Mouse (Mus musculus) hindbrain, embryonic 16.5 days (tissue): ENCODE results near the gene Ctnnd2. TPM values are rescaled to one million over a fixed set of nuclear protein-coding genes. Genes with fewer than 3 reads are reported as not detected.
A peak's percentile ranks its signal among the peaks of the same experiment; 100 is the strongest.

Experiments
- ATAC-seq: fragments of 200-750 bp; cut with Nextera tagmentation; 2 replicates; pipeline ENCODE4 v1.8.0; 2017; ENCODE audit warnings: moderate TSS enrichment, moderate library complexity
- H3K27ac ChIP-seq: fragments of 300-500 bp; sonication (generic); 2 replicates; pipeline ENCODE4 v1.5.1; 2014; ENCODE audit warnings: low read depth, mild to moderate bottlenecking, control low read depth, low read length, moderate library complexity
- H3K27me3 ChIP-seq: fragments of 300-500 bp; sonication (generic); replicated peaks from 2 replicates; pipeline ENCODE4 v1.6.1; 2014; ENCODE audit warnings: low read length; ENCODE audit not compliant: control insufficient read depth, insufficient read depth
- H3K36me3 ChIP-seq: fragments of 300-500 bp; sonication (generic); 2 replicates; pipeline ENCODE4 v1.6.1; 2014; ENCODE audit warnings: mild to moderate bottlenecking, low read length, moderate library complexity, mixed read lengths; ENCODE audit not compliant: control insufficient read depth, insufficient read depth
- H3K4me1 ChIP-seq: fragments of 300-500 bp; sonication (generic); 2 replicates; pipeline ENCODE4 v1.6.1; 2014; ENCODE audit warnings: low read depth, low read length; ENCODE audit not compliant: control insufficient read depth, insufficient read depth
- H3K4me2 ChIP-seq: fragments of 300-500 bp; sonication (generic); 2 replicates; pipeline ENCODE4 v1.6.1; 2014; ENCODE audit warnings: mild to moderate bottlenecking, low read length, control low read depth, moderate library complexity
- H3K4me3 ChIP-seq: fragments of 300-500 bp; sonication (generic); 2 replicates; pipeline ENCODE4 v1.5.1; 2014; ENCODE audit warnings: mild to moderate bottlenecking, low read length, control low read depth, moderate library complexity
- H3K9ac ChIP-seq: fragments of 300-500 bp; sonication (generic); 2 replicates; pipeline ENCODE4 v1.6.1; 2014; ENCODE audit warnings: low read depth, mild to moderate bottlenecking, control low read depth, low read length, moderate library complexity
- H3K9me3 ChIP-seq: fragments of 300-500 bp; sonication (generic); 2 replicates; pipeline ENCODE4 v1.6.1; 2014; ENCODE audit warnings: mild to moderate bottlenecking, low read length, moderate library complexity; ENCODE audit not compliant: control insufficient read depth
- WGBS: fragments of 180-500 bp; shearing (Covaris S2); extraction: QIAGEN DNeasy Blood & Tissue Kit; methylation state at CpG from one replicate; pipeline ENCODE4 v1.1.7; 2014; 5-methylcytosine and 5-hydroxymethylcytosine counted together
- polyA plus RNA-seq: library from polyadenylated mRNA; unstranded; fragments of >200 nt; fragmentation: Nextera tagmentation; extraction: Ambion mirVana; gene quantifications from 2 replicates; pipeline ENCODE4 v1.2.1, GENCODE M21; 2015

Gene Ctnnd2
- polyA plus RNA-seq, 1 experiment from 2014 or later: 56.9 TPM

DNA sequence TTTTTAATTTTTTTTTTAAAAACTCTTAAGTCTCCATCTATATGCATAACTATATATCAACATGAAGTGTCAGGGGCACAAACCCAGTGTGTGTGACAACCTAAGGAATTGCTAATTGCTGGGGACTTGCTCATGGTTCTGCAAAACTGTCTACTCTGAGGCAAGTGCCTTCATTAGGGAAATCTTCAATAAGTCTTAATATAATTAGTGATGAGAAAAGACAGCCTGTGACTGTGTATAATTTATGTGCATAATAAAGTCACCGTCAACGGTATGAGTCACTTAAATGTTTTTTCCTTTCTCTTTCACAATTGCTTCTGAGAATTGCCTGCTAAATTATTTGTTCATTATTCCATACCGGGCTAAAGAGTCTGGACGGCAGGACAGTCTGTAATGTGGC lies 228.7 kb downstream of the Ctnnd2 start:
- ATAC-seq: no peak
- Histone ChIP-seq H3K9ac (no peak overlapping the region), H3K27me3 (no peaks in the 10 kb centered on the region), H3K36me3 (no peaks in the 10 kb centered on the region), H3K9me3 (no peaks in the 10 kb centered on the region), H3K4me1 (no peaks in the 10 kb centered on the region), H3K4me3 (no peak overlapping the region), H3K4me2 (no peak overlapping the region), H3K27ac (no peak overlapping the region)
- 45% methylated on average over 4 of the region's 4 CpGs for WGBS

DNA sequence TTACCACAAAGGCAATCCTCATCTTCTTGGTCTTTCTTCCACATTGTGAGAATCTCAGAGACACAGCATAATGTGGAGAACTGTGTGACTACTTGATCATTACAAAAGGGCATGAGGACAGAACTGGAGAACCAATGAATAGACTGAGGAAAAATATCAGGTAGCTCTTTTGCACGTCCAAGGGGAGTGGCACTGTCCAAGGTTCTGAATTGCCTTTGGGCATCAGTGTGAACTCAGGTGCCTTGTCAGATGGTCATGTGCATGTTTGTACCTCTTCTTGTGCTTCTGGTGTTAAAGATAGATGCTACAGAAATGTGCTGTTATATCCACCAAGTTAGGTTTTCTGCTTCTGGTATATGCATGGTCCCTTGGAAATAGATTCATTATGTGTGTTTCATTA lies 233.9 kb downstream of the Ctnnd2 start:
- Histone ChIP-seq H3K27me3 (no peaks in the 10 kb centered on the region), H3K4me3 (no peak overlapping the region), H3K4me2 (no peak overlapping the region), H3K4me1 (no peaks in the 10 kb centered on the region), H3K36me3 (no peaks in the 10 kb centered on the region), H3K27ac (no peak overlapping the region), H3K9ac (no peak overlapping the region), H3K9me3 (no peaks in the 10 kb centered on the region)
- no peak for ATAC-seq
- WGBS: 5% methylated on average over 1 of the region's 1 CpGs

GRCm38 (mm10) chr15:30423146-30423545 lies 250.8 kb downstream of the Ctnnd2 start:
- H3K4me2 ChIP-seq: no peak overlapping the region
- no peaks in the 10 kb centered on the region for H3K27me3 ChIP-seq
- 91% methylated on average over 5 of the region's 5 CpGs for WGBS
- H3K36me3 ChIP-seq: no peaks in the 10 kb centered on the region
- H3K9ac ChIP-seq: no peak overlapping the region
- H3K9me3 ChIP-seq: no peaks in the 10 kb centered on the region
- H3K4me1 ChIP-seq: no peaks in the 10 kb centered on the region
- H3K27ac ChIP-seq: no peak overlapping the region
- no peak overlapping the region for H3K4me3 ChIP-seq
- ATAC-seq: no peak

- Histone ChIP-seq H3K4me1 (no peaks in the 10 kb centered on the region), H3K4me3 (no peak overlapping the region), H3K4me2 (no peak overlapping the region), H3K9me3 (no peaks in the 10 kb centered on the region), H3K27me3 (no peaks in the 10 kb centered on the region), H3K27ac (no peak overlapping the region), H3K36me3 (no peaks in the 10 kb centered on the region), H3K9ac (no peak overlapping the region)
- peak; percentile 69 for ATAC-seq
- 43% methylated on average over 9 of the region's 9 CpGs for WGBS
Observed at GRCm38 (mm10) chr15:30424290-30424689, 251.9 kb downstream of the Ctnnd2 start.

- ATAC-seq: no peak
- Histone ChIP-seq H3K9ac (no peak overlapping the region), H3K27ac (no peak overlapping the region), H3K36me3 (no peaks in the 10 kb centered on the region), H3K9me3 (no peaks in the 10 kb centered on the region), H3K4me3 (no peak overlapping the region), H3K4me1 (no peaks in the 10 kb centered on the region), H3K27me3 (no peaks in the 10 kb centered on the region), H3K4me2 (no peak overlapping the region)
- 15% methylated on average over 2 of the region's 2 CpGs for WGBS
Observed at GRCm38 (mm10) chr15:30427342-30427741, 254.9 kb downstream of the Ctnnd2 start.

- WGBS: 52% methylated on average over 5 of the region's 5 CpGs
- Histone ChIP-seq H3K4me1 (peaks cover 3% of the 10 kb centered on the region; the same call in 1 of the 2 replicates), H3K27me3 (no peaks in the 10 kb centered on the region), H3K27ac (no peak overlapping the region), H3K9me3 (no peaks in the 10 kb centered on the region), H3K9ac (no peak overlapping the region), H3K36me3 (no peaks in the 10 kb centered on the region), H3K4me2 (no peak overlapping the region), H3K4me3 (no peak overlapping the region)
- ATAC-seq: peak; percentile 61; the same call in 1 of the 2 replicates
Observed at GRCm38 (mm10) chr15:30439045-30439444, 266.7 kb downstream of the Ctnnd2 start.

DNA sequence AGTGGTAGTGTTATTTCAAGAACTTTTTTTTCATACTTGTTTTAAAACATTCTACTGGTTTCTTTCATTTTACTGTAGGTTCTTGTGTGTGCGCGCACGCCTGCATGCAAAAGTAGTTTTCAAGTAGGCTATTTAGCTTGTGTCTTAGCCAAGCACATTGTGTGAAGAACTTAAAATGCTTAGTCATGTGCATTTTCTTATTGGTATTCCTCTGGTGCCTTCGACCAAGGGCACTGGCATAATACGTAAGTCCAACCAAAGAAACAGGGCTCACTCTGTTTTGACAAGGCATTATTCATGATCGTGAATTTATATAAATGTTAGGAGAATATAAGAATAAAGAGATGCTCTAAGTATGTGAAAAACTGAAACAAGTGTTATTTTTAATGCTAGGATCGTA lies 278.4 kb downstream of the Ctnnd2 start:
- 67% methylated on average over 7 of the region's 7 CpGs for WGBS

DNA sequence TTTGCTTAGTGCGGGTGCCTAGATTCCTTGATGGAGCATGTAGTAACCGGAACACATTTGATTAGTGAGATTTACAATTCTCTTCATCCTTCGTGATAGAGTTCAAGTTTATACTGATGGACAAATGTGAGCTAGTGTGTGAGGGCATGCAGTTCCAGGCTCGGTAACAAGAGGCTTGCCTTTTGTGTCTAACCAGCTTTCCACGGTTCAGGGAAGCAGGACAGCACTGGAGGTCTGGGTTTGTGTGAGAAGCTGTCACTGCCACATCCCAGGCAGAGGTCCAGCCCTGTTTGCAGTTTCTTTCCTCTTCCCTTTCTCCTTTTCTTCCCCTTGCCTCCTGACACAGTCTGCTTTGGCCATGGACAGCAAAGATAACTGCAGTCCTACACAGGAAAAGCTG lies 279.5 kb downstream of the Ctnnd2 start:
- peak overlapping the region; percentile 67 for H3K27ac ChIP-seq
- no peak overlapping the region for H3K9ac ChIP-seq
- H3K4me3 ChIP-seq: no peak overlapping the region
- H3K4me2 ChIP-seq: peak overlapping the region; percentile 17; the same call in 1 of the 2 replicates
- ATAC-seq: peak; percentile 54
- WGBS: 32% methylated on average over 5 of the region's 5 CpGs
- no peaks in the 10 kb centered on the region for H3K36me3 ChIP-seq
- peaks cover 6% of the 10 kb centered on the region for H3K4me1 ChIP-seq
- no peaks in the 10 kb centered on the region for H3K9me3 ChIP-seq
- H3K27me3 ChIP-seq: no peaks in the 10 kb centered on the region

More for the DNA sequence above, 278.4 kb downstream of the Ctnnd2 start:
- peak; percentile 69; the same call in 1 of the 2 replicates for ATAC-seq
- no peaks in the 10 kb centered on the region for H3K9me3 ChIP-seq
- H3K4me1 ChIP-seq: peaks cover 4% of the 10 kb centered on the region; the same call in 1 of the 2 replicates
- no peak overlapping the region for H3K4me3 ChIP-seq
- no peak overlapping the region for H3K4me2 ChIP-seq
- H3K36me3 ChIP-seq: no peaks in the 10 kb centered on the region
- H3K27ac ChIP-seq: no peak overlapping the region
- H3K27me3 ChIP-seq: no peaks in the 10 kb centered on the region
- no peak overlapping the region for H3K9ac ChIP-seq

GRCm38 (mm10) chr15:30457541-30458250 lies 285.3 kb downstream of the Ctnnd2 start:
- peaks cover 16% of the 10 kb centered on the region for H3K4me1 ChIP-seq
- peak overlapping the region; percentile 28 for H3K9ac ChIP-seq
- H3K4me3 ChIP-seq: peak overlapping the region; percentile 33
- H3K4me2 ChIP-seq: peak overlapping the region; percentile 50
- peak; percentile 85 for ATAC-seq
- WGBS: 11% methylated on average over 12 of the region's 12 CpGs
- H3K27me3 ChIP-seq: no peaks in the 10 kb centered on the region
- H3K9me3 ChIP-seq: no peaks in the 10 kb centered on the region
- H3K36me3 ChIP-seq: no peaks in the 10 kb centered on the region
- H3K27ac ChIP-seq: peak overlapping the region; percentile 79
